Mouse (Mus musculus) embryo, embryonic 10.5 days (tissue): ENCODE data around the gene Cdc45.

Experiments used
- DNase-seq: peaks from one replicate; pipeline ENCODE4 v3.0.0-alpha.2; 2015; ENCODE audit warnings: low spot score

Gene Cdc45

GRCm38 (mm10) chr16:18730640-18731039 lies 81.1 kb downstream of the Cdc45 start:
- DNase-seq: no peak
